Mouse (Mus musculus): Measurements from ENCODE around the gene Me1.

- TF ChIP-seq GATA1 (IDR thresholded peaks at IDR 0.05; ENCODE audit: low read length) = no peak
- TF ChIP-seq TAL1 (IDR thresholded peaks at IDR 0.05; ENCODE audit: low read length) = no peak
Observed at GRCm38 (mm10) chr9:86738067-86738466, 42.3 kb upstream of the Me1 start.
